Mouse (Mus musculus) embryo, embryonic 9.5 days (tissue): ENCODE results near the gene Tbc1d30.
A peak's percentile ranks its signal among the peaks of the same experiment; 100 is the strongest.
"Not testable (repeated sequence)": the region's sequence is repeated elsewhere in the genome, so short reads cannot be mapped to it uniquely, and the experiment has no call there.

Experiments
- DNase-seq: peaks from one replicate; pipeline ENCODE4 v3.0.0-alpha.2; 2017; ENCODE audit errors: extremely low spot score

Tbc1d30 gene

GRCm38 (mm10) chr10:121365781-121366272, 14.7 kb upstream of the Tbc1d30 start:
- DNase-seq, result no peak

GRCm38 (mm10) chr10:121364801-121365564, 13.9 kb upstream of the Tbc1d30 start, which contains the start of gene Gns:
Gene Gns (plus strand): TSS chr10:121365090.
- DNase-seq, result peak; percentile 99

DNA sequence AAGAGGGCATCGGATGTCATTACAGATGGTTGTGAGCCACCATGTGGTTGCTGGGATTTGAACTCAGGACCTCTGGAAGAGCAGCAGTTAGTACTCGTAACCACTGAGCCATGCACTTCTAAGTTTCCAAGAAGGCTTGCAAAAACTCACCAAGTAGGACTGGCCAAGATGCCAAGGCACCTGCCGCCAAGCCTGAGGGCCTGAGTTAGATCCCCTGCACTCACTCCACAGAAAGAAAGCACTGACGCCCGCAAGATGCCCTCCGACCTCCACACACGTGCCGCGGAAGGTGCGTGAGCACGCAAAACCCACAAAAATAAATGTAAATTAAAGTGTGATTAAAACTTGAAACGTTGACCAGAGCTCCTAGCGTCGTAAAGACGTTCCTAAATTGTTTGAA, 13.2 kb upstream of the Tbc1d30 start:
- DNase-seq, result no peak

- DNase-seq, result no peak
These were observed 12.1 kb upstream of the Tbc1d30 start for GRCm38 (mm10) chr10:121363201-121363600.

GRCm38 (mm10) chr10:121360358-121360757, 9.3 kb upstream of the Tbc1d30 start:
- no peak for DNase-seq

- DNase-seq, result no peak
These were observed 713 bp upstream of the Tbc1d30 start for GRCm38 (mm10) chr10:121351692-121352290.

GRCm38 (mm10) chr10:121350357-121351065, 567 bp downstream of the Tbc1d30 start:
- DNase-seq, result peak; percentile 52

DNA sequence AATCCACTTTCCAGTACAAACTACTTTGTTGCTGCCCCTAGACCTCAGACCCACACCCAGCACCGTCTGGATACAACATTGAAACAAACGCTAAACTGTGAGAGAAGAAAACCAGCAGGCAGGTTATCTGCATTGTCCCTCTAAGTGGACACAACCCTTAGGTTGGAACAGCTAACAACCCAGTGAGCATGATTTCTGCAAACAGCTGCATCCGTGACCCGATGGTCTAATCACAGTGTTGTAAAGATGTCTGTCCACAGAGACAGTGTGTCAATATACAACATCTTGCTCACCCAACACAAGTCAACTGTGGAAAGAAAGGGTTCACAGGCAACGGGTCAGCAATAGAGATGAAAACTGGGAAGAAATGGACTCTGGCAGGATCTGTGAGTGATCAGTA, 1.8 kb downstream of the Tbc1d30 start:
- DNase-seq, result no peak

DNA sequence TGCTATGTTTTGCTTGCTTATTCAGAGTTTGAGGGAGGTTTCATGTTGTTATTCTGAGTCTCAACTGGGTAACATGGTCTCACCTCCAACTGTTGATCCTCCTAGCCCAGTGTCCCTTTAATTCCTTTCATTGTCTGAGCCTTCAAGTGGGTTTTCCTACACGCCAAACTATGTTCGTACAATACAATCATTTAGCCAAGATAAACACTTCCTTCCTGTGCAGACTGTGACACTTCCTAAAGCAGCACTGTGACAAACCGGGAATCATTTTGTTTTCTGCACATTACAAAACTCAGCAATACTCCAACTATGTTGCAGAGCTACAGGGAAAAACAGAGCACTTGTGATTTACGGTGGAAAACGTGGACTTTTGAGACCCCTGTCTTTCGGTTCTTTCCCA, 7.2 kb downstream of the Tbc1d30 start:
- no peak for DNase-seq

GRCm38 (mm10) chr10:121342260-121342659, 8.8 kb downstream of the Tbc1d30 start:
- DNase-seq, result no peak

DNA sequence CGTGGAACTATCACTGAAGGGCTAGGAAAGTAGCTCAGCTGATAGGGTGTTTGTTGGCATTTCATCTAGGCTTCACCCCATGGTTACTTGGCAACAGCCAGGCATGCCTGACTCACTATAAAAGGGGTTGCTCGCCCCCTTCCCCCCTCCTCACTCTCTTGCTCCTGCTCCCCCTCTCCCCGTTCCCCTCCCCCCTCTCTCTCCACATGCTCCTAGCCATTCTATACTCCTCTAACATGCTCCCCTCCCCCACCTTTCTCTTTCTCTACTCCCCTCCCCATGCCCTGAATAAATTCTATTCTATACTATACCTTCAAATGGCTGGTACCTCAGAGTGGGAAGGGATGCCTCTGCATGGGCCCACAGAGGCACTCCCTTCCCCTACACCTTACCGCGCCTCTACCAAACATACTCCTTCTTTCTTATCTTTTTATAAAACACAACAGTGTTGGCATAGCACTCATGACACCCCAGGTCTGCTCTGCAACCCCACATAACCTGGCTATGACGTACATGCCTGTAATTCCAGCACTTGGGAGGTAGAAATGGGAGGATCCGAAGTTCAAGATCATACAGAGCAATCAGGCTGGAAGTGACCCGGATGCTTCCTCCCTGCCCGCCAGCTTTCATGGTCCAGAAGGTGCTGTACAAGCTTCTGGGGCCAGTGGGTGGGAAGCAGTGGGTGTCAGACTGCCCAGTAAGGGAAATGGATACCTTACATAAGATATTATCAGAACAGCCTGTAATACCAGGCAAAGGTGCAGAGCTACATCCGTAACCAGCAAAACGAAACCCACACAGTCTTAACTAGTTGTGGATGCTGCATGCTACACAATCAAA, 10.1 kb downstream of the Tbc1d30 start:
- no peak for DNase-seq

GRCm38 (mm10) chr10:121336536-121336935, 14.5 kb downstream of the Tbc1d30 start:
- not testable (repeated sequence) for DNase-seq

DNA sequence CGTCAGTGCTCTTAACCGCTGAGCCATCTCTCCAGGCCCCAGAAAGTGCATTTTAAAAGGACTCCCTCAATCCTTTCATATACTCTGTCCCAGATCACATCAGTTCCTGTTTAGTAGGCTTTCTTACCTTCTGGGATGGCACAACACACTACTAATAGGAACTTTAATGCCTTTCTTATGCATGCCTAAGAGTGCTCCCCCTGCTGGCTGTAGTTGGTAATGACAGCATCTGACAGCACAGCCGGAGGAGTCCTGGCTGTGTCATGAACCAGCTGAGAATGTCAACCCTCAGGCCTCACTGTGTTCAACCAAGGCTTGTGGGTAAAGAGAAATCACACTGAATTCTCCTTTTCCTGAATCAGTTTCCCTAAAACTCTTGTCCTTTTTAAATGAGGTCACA, 16.5 kb downstream of the Tbc1d30 start:
- DNase-seq, result peak; percentile 39

DNA sequence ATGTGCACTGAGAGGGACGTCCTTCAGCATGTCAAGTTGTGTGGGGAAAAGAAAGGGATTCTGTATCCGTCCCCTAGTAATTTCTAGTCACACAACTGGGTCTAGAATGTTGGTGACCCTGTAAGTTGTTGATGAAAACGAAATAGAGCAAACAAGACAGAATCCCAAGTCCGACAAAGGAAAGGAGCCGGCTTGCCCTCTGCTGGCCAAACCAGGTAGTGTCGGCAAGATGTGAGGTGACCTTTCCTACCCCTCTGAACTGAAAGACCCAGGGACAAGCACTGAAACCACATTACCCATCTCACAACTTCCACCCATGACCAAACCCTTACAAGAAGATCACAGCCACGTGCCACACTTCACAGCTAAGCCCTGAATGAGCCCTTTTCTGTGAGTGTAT, 20.1 kb downstream of the Tbc1d30 start:
- DNase-seq, result peak; percentile 68

DNA sequence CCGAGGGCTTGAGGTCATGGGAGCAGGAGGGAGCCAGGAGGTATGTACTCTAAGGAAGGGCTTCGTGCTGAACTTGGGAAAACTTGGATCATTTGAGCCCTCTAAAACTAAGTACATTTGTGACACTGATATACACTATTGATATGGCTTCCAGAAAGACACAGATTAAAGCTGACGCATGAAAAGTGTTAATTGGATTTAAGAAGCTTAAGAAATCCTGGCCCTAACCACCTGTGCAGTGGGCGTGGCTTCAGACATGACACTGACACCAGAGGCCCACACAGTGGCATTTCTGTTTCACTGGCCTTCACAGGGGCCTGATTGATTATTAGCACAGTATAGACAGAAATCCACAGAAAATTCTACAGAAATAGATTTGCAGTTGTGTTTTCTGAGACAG, 21.5 kb downstream of the Tbc1d30 start:
- DNase-seq, result no peak

GRCm38 (mm10) chr10:121326167-121326566, 24.9 kb downstream of the Tbc1d30 start:
- DNase-seq, result no peak

DNA sequence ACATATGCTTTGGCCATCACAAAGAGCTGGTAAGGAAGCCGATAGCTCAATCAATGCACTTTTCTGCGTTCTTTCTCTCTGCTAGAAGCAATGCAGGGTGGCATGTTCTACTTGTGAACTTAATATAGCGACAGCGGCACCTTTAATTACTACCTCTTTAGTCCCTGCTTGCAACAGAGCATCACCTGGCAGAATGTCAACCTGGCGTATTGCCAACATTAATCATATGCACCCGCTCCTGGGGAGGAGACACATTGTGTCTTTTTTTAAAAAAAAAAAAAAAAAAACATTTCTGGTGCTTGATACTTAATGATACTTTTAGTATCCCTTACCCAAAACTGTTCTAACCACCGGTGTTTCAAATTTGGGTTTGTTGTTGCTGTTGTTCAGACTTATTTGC, 27.6 kb downstream of the Tbc1d30 start:
- no peak for DNase-seq

DNA sequence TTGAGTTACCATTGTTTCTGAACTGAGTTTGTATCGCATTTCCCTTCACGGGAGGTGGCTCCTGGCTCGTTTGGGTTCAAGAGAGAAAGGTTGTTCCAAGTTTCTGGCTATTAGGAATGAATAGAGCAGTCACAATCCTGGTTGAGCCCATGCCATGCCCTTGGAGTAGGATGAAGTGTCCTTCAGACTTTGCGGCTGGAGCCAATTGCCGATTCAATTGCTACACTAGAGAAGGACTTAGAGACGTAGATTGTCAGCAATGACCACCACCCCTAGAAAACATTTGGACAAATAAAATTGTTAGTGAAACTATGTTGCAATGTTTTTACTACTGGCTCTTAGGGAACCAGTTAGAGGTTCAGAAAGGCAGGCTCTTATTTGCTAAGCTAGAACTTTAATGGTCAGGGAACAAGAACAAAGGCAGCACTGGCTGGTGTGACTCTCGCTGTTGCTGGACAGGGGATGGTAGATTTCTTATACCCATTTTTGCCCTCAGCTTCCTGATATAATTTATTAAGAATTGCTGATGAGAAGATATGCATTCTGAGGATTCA, 32.6 kb downstream of the Tbc1d30 start:
- DNase-seq, result no peak

DNA sequence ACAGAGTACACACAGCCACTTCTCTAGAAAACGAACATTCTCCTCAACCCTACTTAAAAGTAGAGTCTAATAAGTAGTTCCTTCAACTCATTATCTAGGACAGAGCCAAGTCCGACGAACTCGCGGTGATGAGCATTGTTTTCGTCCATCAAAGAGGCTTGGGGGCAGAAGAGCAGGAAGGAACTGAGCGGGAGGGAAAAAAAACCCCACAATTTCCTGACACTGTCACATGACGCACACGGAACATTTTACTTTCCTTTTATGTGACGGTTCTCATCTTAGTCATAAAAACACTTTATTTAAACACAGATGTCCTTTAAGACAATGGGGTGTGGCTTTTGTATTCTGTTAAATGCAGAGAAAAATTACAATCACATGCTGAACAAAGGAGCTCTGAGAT, 34.7 kb downstream of the Tbc1d30 start:
- DNase-seq, result no peak

DNA sequence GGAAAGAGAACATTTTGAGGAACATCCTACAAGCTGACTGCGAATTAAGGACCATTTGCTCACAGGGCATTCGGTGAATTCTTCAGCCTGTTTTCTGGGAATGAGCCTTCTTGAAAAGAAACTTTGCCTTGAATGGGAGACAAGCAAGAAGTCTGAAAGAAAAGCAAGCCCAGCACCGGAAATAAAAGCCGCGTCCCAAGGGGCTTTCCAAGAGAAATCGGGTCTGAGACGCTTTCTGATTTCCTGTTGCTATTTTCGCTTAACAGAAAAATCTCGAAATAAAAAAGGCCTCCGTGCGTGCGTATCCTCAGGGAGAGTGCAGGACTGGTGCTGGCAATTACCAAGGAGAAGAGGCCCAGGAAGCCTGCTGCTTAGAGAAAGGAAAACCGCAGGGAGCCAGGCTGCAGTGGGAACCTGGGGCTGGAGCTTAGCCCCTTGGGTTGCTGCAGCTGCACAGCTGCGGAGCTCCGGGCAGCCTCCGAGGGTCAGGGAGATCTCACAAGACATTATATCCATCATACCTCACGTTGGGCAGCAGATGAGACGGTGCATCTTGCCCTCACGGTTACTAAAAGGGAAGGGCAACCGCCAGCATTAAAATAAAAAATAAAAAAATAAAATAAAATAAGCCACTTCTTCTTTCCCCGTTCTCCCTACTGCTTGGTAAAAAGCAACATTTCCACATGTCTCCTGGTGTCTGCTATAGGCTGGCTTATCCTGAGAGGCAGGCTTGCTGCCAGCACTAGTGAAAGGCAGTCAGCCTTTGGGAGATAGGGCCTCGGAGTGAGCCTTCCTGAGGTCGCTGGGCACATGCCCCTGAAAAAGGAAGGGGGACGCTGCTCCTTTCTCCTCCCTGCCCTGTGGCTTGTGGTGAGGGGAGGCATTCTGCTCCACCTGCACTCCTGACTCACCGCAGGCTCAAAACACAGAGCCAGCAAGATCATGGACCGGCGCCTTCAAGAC, 35.5 kb downstream of the Tbc1d30 start:
- no peak for DNase-seq
